Mouse (Mus musculus) layer of hippocampus, postnatal 36 days (tissue): Measurements from ENCODE around the gene Gm49373. TPM values are rescaled to one million over a fixed set of nuclear protein-coding genes. Genes with fewer than 3 reads are reported as not detected.

Experiments
- DNase-seq, 2 experiments: peaks; one replicate each; pipeline ENCODE4 v3.0.0; 2022
- total RNA-seq, 2 experiments: library from RNA; stranded (reverse); gene quantifications; 2 replicates each; pipeline ENCODE4 v1.2.3; 2021

Gm49373 gene
- 1 to 10 TPM; 2.5 to 2.9 TPM for total RNA-seq

GRCm38 (mm10) chr9:21073044-21073840 lies at the start of gene Gm49373, which contains the start of gene Fdx1l:
TSS of gene Gm49373 (minus strand) at chr9:21073096.
TSS of gene Fdx1l (minus strand) at chr9:21073614.
- peak; percentile 90 for DNase-seq

- DNase-seq = no peak
Measured at GRCm38 (mm10) chr9:21121483-21121882, 48.6 kb upstream of the Gm49373 start.

GRCm38 (mm10) chr9:21117073-21117472 lies 44.2 kb upstream of the Gm49373 start:
- no peak for DNase-seq

GRCm38 (mm10) chr9:21115105-21115504 lies 42.2 kb upstream of the Gm49373 start:
- no peak for DNase-seq

GRCm38 (mm10) chr9:21114190-21114589 lies 41.3 kb upstream of the Gm49373 start:
- no peak for DNase-seq

- DNase-seq = no peak
Measured at GRCm38 (mm10) chr9:21113751-21114150, 40.9 kb upstream of the Gm49373 start.

GRCm38 (mm10) chr9:21107607-21108237 lies 34.8 kb upstream of the Gm49373 start:
- no peak for DNase-seq

- no peak for DNase-seq
Measured at GRCm38 (mm10) chr9:21105760-21106564, 33.1 kb upstream of the Gm49373 start.

GRCm38 (mm10) chr9:21104814-21105213 lies 31.9 kb upstream of the Gm49373 start:
- no peak for DNase-seq

- DNase-seq = no peak
Measured at GRCm38 (mm10) chr9:21102076-21102475, 29.2 kb upstream of the Gm49373 start.

- no peak for DNase-seq
Measured at GRCm38 (mm10) chr9:21100447-21101161, 27.7 kb upstream of the Gm49373 start.

GRCm38 (mm10) chr9:21097793-21098192 lies 24.9 kb upstream of the Gm49373 start:
- peak; percentile 52 to 63 for DNase-seq

- DNase-seq = no peak
Measured at GRCm38 (mm10) chr9:21095958-21096357, 23.1 kb upstream of the Gm49373 start.

- no peak for DNase-seq
Measured at GRCm38 (mm10) chr9:21093423-21093822, 20.5 kb upstream of the Gm49373 start.

GRCm38 (mm10) chr9:21091707-21092320 lies 18.9 kb upstream of the Gm49373 start, which contains the start of the genes Gm38431 and Raver1:
TSS of gene Gm38431 (minus strand) at chr9:21091997.
TSS of gene Raver1 (minus strand) at chr9:21092008.
- peak; percentile 95 to 97 for DNase-seq

GRCm38 (mm10) chr9:21090972-21091706 lies 18.2 kb upstream of the Gm49373 start:
- no peak for DNase-seq

- no peak for DNase-seq
Measured at GRCm38 (mm10) chr9:21090537-21090936, 17.6 kb upstream of the Gm49373 start.

GRCm38 (mm10) chr9:21083324-21083723 lies 10.4 kb upstream of the Gm49373 start:
- DNase-seq = no peak

- DNase-seq = no peak
Measured at GRCm38 (mm10) chr9:21081127-21081526, 8.2 kb upstream of the Gm49373 start.

- no peak for DNase-seq
Measured at GRCm38 (mm10) chr9:21075625-21076024, 2.7 kb upstream of the Gm49373 start.

GRCm38 (mm10) chr9:21074173-21074572 lies 1.3 kb upstream of the Gm49373 start:
- no peak for DNase-seq
